Mouse (Mus musculus) naive thymus-derived CD4-positive, alpha-beta T cell, adult 2 months (primary cell): ENCODE results near the gene Trrap.

Source experiments
- DNase-seq: peaks from one replicate; pipeline ENCODE4 v3.0.0-alpha.2; 2011; ENCODE audit warnings: low read depth

The Trrap gene

GRCm38 (mm10) chr5:144767106-144767798, at the start of gene Trrap:
Trrap (plus strand) TSS chr5:144767732.
- peak; percentile 24 for DNase-seq

- DNase-seq, result no peak
Measured at GRCm38 (mm10) chr5:144719781-144720180, 47.8 kb upstream of the Trrap start.

- DNase-seq, result no peak
Measured at GRCm38 (mm10) chr5:144720281-144720680, 47.3 kb upstream of the Trrap start.

- no peak for DNase-seq
Measured at GRCm38 (mm10) chr5:144724926-144725325, 42.6 kb upstream of the Trrap start.

GRCm38 (mm10) chr5:144725554-144725953, 42.0 kb upstream of the Trrap start:
- no peak for DNase-seq

GRCm38 (mm10) chr5:144727119-144727518, 40.4 kb upstream of the Trrap start:
- peak; percentile 47 for DNase-seq

- no peak for DNase-seq
Measured at GRCm38 (mm10) chr5:144728237-144728636, 39.3 kb upstream of the Trrap start.

- DNase-seq, result no peak
Measured at GRCm38 (mm10) chr5:144729216-144729615, 38.3 kb upstream of the Trrap start.

- DNase-seq, result peak; percentile 53
Measured at GRCm38 (mm10) chr5:144733953-144734352, 33.6 kb upstream of the Trrap start.

- peak; percentile 71 for DNase-seq
Measured at GRCm38 (mm10) chr5:144734949-144735348, 32.6 kb upstream of the Trrap start.

GRCm38 (mm10) chr5:144737101-144737500, 30.4 kb upstream of the Trrap start:
- DNase-seq, result no peak

- DNase-seq, result peak; percentile 47
Measured at GRCm38 (mm10) chr5:144752432-144752831, 15.1 kb upstream of the Trrap start.

GRCm38 (mm10) chr5:144753041-144753440, 14.5 kb upstream of the Trrap start:
- DNase-seq, result peak; percentile 75

GRCm38 (mm10) chr5:144755191-144755590, 12.3 kb upstream of the Trrap start:
- no peak for DNase-seq

GRCm38 (mm10) chr5:144757402-144757801, 10.1 kb upstream of the Trrap start:
- no peak for DNase-seq

GRCm38 (mm10) chr5:144758422-144758821, 9.1 kb upstream of the Trrap start:
- DNase-seq, result no peak

- DNase-seq, result no peak
Measured at GRCm38 (mm10) chr5:144761161-144761868, 6.2 kb upstream of the Trrap start, which contains the start of gene Tmem130. Tmem130 (minus strand) TSS chr5:144761818.

- no peak for DNase-seq
Measured at GRCm38 (mm10) chr5:144766026-144766425, 1.5 kb upstream of the Trrap start.

- DNase-seq, result peak; percentile 18
Measured at GRCm38 (mm10) chr5:144766646-144767045, 886 bp upstream of the Trrap start.

- DNase-seq, result peak; percentile 97
Measured at GRCm38 (mm10) chr5:144767911-144768841, 644 bp downstream of the Trrap start.

GRCm38 (mm10) chr5:144769067-144769482, 1.5 kb downstream of the Trrap start:
- DNase-seq, result no peak

- DNase-seq, result no peak
Measured at GRCm38 (mm10) chr5:144773231-144773630, 5.7 kb downstream of the Trrap start.
